Mouse (Mus musculus) liver, adult 2 months (tissue): ENCODE measurements around the gene Ift57.

ENCODE experiments used
- CTCF ChIP-seq: fragments of 200-500 bp; IDR thresholded peaks from 2 replicates; pipeline ENCODE4 v1.5.1; 2011; ENCODE audit warnings: low read depth, low read length, control low read depth
- POLR2A ChIP-seq: fragments of 200-500 bp; IDR thresholded peaks from 2 replicates; pipeline ENCODE4 v1.6.1; 2011; ENCODE audit warnings: low read length, control low read depth; ENCODE audit not compliant: insufficient read depth; ENCODE audit errors: extremely low read depth

- TF ChIP-seq CTCF (no peak), POLR2A (no peak)
Observed at GRCm38 (mm10) chr16:49684961-49685360, 14.1 kb upstream of the Ift57 start.
